Mouse (Mus musculus) embryonic facial prominence, embryonic 11.5 days (tissue): Measurements from ENCODE around the gene Ube2q1. TPM values are rescaled to one million over a fixed set of nuclear protein-coding genes. Genes with fewer than 3 reads are reported as not detected.

Experiments
- ATAC-seq: fragments of 200-750 bp; cut with Nextera tagmentation; replicated peaks from 2 replicates; pipeline ENCODE4 v1.8.0; 2017; ENCODE audit warnings: low read depth; ENCODE audit not compliant: insufficient number of reproducible peaks, low FRiP score, low TSS enrichment
- DNase-seq: peaks from one replicate; pipeline ENCODE4 v3.0.0-alpha.2; 2015; ENCODE audit warnings: low spot score
- H3K27ac ChIP-seq: fragments of 300-500 bp; sonication (generic); replicated peaks from 2 replicates; pipeline ENCODE4 v1.5.1; 2014; ENCODE audit warnings: mild to moderate bottlenecking, low read depth, low read length, control low read depth
- H3K27me3 ChIP-seq: fragments of 300-500 bp; sonication (generic); 2 replicates; pipeline ENCODE4 v1.6.1; 2014; ENCODE audit warnings: mild to moderate bottlenecking, low read length, moderate library complexity, mixed read lengths; ENCODE audit not compliant: control insufficient read depth, insufficient read depth
- H3K36me3 ChIP-seq: fragments of 300-500 bp; sonication (generic); replicated peaks from 2 replicates; pipeline ENCODE4 v1.6.1; 2014; ENCODE audit warnings: low read depth, mild to moderate bottlenecking, low read length, moderate library complexity, mixed read lengths; ENCODE audit not compliant: control insufficient read depth, insufficient read depth
- H3K4me1 ChIP-seq: fragments of 300-500 bp; sonication (generic); 2 replicates; pipeline ENCODE4 v1.6.1; 2014; ENCODE audit warnings: low read length, mixed read lengths; ENCODE audit not compliant: control insufficient read depth, insufficient read depth
- H3K4me2 ChIP-seq: fragments of 300-500 bp; sonication (generic); 2 replicates; pipeline ENCODE4 v1.6.1; 2014; ENCODE audit warnings: low read depth, mild to moderate bottlenecking, control low read depth, low read length, moderate library complexity
- H3K4me3 ChIP-seq: fragments of 300-500 bp; sonication (generic); 2 replicates; pipeline ENCODE4 v1.5.1; 2014; ENCODE audit warnings: low read depth, low read length, control low read depth
- H3K9ac ChIP-seq: fragments of 300-500 bp; sonication (generic); replicated peaks from 2 replicates; pipeline ENCODE4 v1.6.1; 2014; ENCODE audit warnings: mild to moderate bottlenecking, control low read depth, low read length
- H3K9me3 ChIP-seq: fragments of 300-500 bp; sonication (generic); replicated peaks from 2 replicates; pipeline ENCODE4 v1.6.1; 2016; ENCODE audit warnings: mild to moderate bottlenecking, low read length, inconsistent platforms, mixed read lengths; ENCODE audit not compliant: control insufficient read depth
- WGBS: fragments of 180-500 bp; shearing (Covaris S2); extraction: QIAGEN DNeasy Blood & Tissue Kit; methylation state at CpG from one replicate; pipeline ENCODE4 v1.1.7; 2014; 5-methylcytosine and 5-hydroxymethylcytosine counted together
- polyA plus RNA-seq: library from polyadenylated mRNA; unstranded; fragments of >200 nt; fragmentation: Nextera tagmentation; extraction: Ambion mirVana; gene quantifications from 2 replicates; pipeline ENCODE4 v1.2.1, GENCODE M21; 2014

Gene Ube2q1
- polyA plus RNA-seq, 1 experiment from 2014 or later, result 24.0 TPM

- Histone ChIP-seq H3K4me3 (no peak overlapping the region), H3K9ac (no peak overlapping the region), H3K4me1 (no peaks in the 10 kb centered on the region), H3K27me3 (no peaks in the 10 kb centered on the region), H3K36me3 (no peaks in the 10 kb centered on the region), H3K27ac (no peak overlapping the region), H3K9me3 (no peaks in the 10 kb centered on the region), H3K4me2 (no peak overlapping the region)
- no peak for ATAC-seq
- WGBS, result 59% methylated on average over 4 of the region's 4 CpGs
- DNase-seq, result peak; percentile 12
Observed at GRCm38 (mm10) chr3:89817056-89817455, 43.6 kb downstream of the Ube2q1 start.

- ATAC-seq (no peak), DNase-seq (no peak)
- H3K4me1 ChIP-seq, result no peaks in the 10 kb centered on the region
- H3K27ac ChIP-seq, result no peak overlapping the region
- no peak overlapping the region for H3K4me3 ChIP-seq
- H3K9ac ChIP-seq, result no peak overlapping the region
- no peaks in the 10 kb centered on the region for H3K9me3 ChIP-seq
- H3K36me3 ChIP-seq, result no peaks in the 10 kb centered on the region
- WGBS, result 77% methylated on average over 3 of the region's 3 CpGs
- no peaks in the 10 kb centered on the region for H3K27me3 ChIP-seq
- H3K4me2 ChIP-seq, result no peak overlapping the region
Observed at GRCm38 (mm10) chr3:89818605-89819004, 45.2 kb downstream of the Ube2q1 start.

DNA sequence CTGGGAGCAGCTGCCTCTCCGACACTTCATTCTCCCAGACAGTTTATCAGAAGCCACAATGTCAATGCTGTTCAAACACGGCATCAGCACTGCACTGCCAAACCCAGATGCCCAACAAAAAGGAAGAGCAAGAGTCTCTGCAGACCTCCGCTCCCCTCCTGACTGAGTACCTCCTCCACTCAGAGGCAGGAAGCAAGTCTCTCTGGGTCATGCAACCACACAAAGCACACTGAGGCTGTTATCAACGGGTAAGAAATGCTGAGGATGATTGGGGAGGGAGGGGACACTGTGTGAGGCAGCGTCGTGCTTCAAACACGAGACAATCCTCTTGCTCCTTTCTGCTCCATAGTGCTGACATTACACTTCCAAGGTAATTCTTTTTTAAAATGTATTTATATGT, 46.5 kb downstream of the Ube2q1 start:
- Histone ChIP-seq H3K4me2 (no peak overlapping the region), H3K27me3 (no peaks in the 10 kb centered on the region), H3K27ac (no peak overlapping the region), H3K9ac (no peak overlapping the region), H3K36me3 (no peaks in the 10 kb centered on the region), H3K4me1 (no peaks in the 10 kb centered on the region), H3K4me3 (no peak overlapping the region), H3K9me3 (no peaks in the 10 kb centered on the region)
- no peak for DNase-seq
- ATAC-seq, result no peak
- 69% methylated on average over 7 of the region's 7 CpGs for WGBS

DNA sequence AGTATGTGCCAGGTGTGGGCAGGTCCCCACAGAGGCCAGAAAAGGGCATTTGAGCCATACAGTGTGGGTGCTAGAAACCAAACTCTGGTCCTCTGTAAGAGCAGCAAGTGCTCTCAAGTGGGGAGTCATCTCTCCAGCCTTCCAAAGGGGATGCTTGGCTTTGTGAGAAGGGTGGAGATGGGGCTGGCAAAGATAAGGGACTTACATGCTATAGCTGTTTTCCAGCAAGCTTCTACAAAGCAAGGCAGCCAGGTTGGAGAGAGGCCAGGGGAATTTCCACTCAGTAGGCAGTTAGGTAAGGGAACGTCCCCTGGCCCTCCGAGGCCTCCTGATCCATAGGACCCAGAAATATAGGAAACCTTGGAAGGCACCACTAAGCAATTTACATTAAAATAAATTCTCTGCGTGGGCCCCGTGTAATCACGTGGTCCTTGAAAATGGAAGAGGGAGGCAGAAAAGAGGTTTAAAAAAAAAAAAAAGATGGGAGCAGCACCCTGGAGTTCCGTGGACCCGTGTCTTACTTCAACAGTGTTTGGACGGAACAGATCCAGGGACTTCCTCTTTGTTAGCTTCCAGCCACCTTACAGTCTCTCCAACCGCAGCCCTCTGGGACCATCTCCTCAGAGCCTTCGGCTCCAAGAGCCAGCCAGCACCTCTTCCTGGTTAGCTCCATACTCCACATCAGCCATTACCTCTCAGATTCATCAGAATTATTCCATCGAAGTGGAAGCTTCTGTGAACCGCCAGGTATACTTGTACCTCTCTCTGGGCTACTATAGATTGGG, 47.1 kb downstream of the Ube2q1 start:
- Histone ChIP-seq H3K4me2 (no peak overlapping the region), H3K4me1 (no peaks in the 10 kb centered on the region), H3K27me3 (no peaks in the 10 kb centered on the region), H3K4me3 (no peak overlapping the region), H3K36me3 (no peaks in the 10 kb centered on the region), H3K27ac (no peak overlapping the region), H3K9me3 (no peaks in the 10 kb centered on the region), H3K9ac (no peak overlapping the region)
- ATAC-seq, result no peak
- 86% methylated on average over 12 of the region's 12 CpGs for WGBS
- DNase-seq, result no peak

GRCm38 (mm10) chr3:89821096-89821513, 47.7 kb downstream of the Ube2q1 start:
- no peaks in the 10 kb centered on the region for H3K36me3 ChIP-seq
- H3K9me3 ChIP-seq, result no peaks in the 10 kb centered on the region
- no peak overlapping the region for H3K4me2 ChIP-seq
- ATAC-seq, result no peak
- no peaks in the 10 kb centered on the region for H3K27me3 ChIP-seq
- H3K4me3 ChIP-seq, result no peak overlapping the region
- 84% methylated on average over 11 of the region's 11 CpGs for WGBS
- no peak overlapping the region for H3K9ac ChIP-seq
- H3K4me1 ChIP-seq, result no peaks in the 10 kb centered on the region
- H3K27ac ChIP-seq, result no peak overlapping the region
- no peak for DNase-seq

GRCm38 (mm10) chr3:89821548-89822480, 48.4 kb downstream of the Ube2q1 start:
- 77% methylated on average over 10 of the region's 10 CpGs for WGBS
- ATAC-seq, result no peak

GRCm38 (mm10) chr3:89823594-89823993, 50.2 kb downstream of the Ube2q1 start:
- 61% methylated on average over 2 of the region's 2 CpGs for WGBS
- DNase-seq, result no peak
- H3K36me3 ChIP-seq, result no peaks in the 10 kb centered on the region
- H3K9me3 ChIP-seq, result no peaks in the 10 kb centered on the region
- no peak overlapping the region for H3K27ac ChIP-seq
- H3K4me2 ChIP-seq, result no peak overlapping the region
- no peak for ATAC-seq
- no peaks in the 10 kb centered on the region for H3K4me1 ChIP-seq
- no peaks in the 10 kb centered on the region for H3K27me3 ChIP-seq
- no peak overlapping the region for H3K9ac ChIP-seq
- no peak overlapping the region for H3K4me3 ChIP-seq

More at GRCm38 (mm10) chr3:89821548-89822480, 48.4 kb downstream of the Ube2q1 start:
- H3K9ac ChIP-seq, result no peak overlapping the region
- no peak overlapping the region for H3K4me3 ChIP-seq
- no peaks in the 10 kb centered on the region for H3K4me1 ChIP-seq
- no peaks in the 10 kb centered on the region for H3K9me3 ChIP-seq
- H3K4me2 ChIP-seq, result no peak overlapping the region
- DNase-seq, result no peak
- no peak overlapping the region for H3K27ac ChIP-seq
- no peaks in the 10 kb centered on the region for H3K27me3 ChIP-seq
- H3K36me3 ChIP-seq, result no peaks in the 10 kb centered on the region

GRCm38 (mm10) chr3:89826295-89826694, 52.9 kb downstream of the Ube2q1 start:
- no peak overlapping the region for H3K27ac ChIP-seq
- 74% methylated on average over 3 of the region's 3 CpGs for WGBS
- no peak overlapping the region for H3K4me3 ChIP-seq
- no peak overlapping the region for H3K4me2 ChIP-seq
- ATAC-seq, result no peak
- no peak overlapping the region for H3K9ac ChIP-seq
- H3K4me1 ChIP-seq, result peaks cover 3% of the 10 kb centered on the region
- H3K9me3 ChIP-seq, result no peaks in the 10 kb centered on the region
- peaks cover 19% of the 10 kb centered on the region for H3K27me3 ChIP-seq
- DNase-seq, result no peak
- no peaks in the 10 kb centered on the region for H3K36me3 ChIP-seq
